Mouse (Mus musculus): Measurements from ENCODE around the gene Ttpal. TPM values are rescaled to one million over a fixed set of nuclear protein-coding genes. Genes with fewer than 3 reads are reported as not detected.
A peak's percentile ranks its signal among the peaks of the same experiment; 100 is the strongest.

The Ttpal gene
- 15.6 and 27.3 TPM in 2 replicates for total RNA-seq (2014; fragmentation: Nextera tagmentation)
- total RNA-seq (2017) = 9.0 and 10.9 TPM in 2 replicates

- peak; percentile 81 for ATAC-seq (replicated peaks; ENCODE audit: low FRiP score, low TSS enrichment, poor library complexity, severe bottlenecking)
Measured at GRCm38 (mm10) chr2:163602101-163602971, at the start of gene Ttpal. Gene Ttpal (plus strand): TSS chr2:163602314.

GRCm38 (mm10) chr2:163552518-163552929, 49.6 kb upstream of the Ttpal start:
- ATAC-seq (replicated peaks; ENCODE audit: low FRiP score, low TSS enrichment, poor library complexity, severe bottlenecking) = peak; percentile 86

GRCm38 (mm10) chr2:163554425-163554982, 47.6 kb upstream of the Ttpal start:
- ATAC-seq (replicated peaks; ENCODE audit: low FRiP score, low TSS enrichment, poor library complexity, severe bottlenecking) = no peak

GRCm38 (mm10) chr2:163554996-163555395, 47.1 kb upstream of the Ttpal start:
- ATAC-seq (replicated peaks; ENCODE audit: low FRiP score, low TSS enrichment, poor library complexity, severe bottlenecking) = no peak

GRCm38 (mm10) chr2:163555417-163555816, 46.7 kb upstream of the Ttpal start:
- no peak for ATAC-seq (replicated peaks; ENCODE audit: low FRiP score, low TSS enrichment, poor library complexity, severe bottlenecking)

GRCm38 (mm10) chr2:163558548-163558947, 43.6 kb upstream of the Ttpal start:
- no peak for ATAC-seq (replicated peaks; ENCODE audit: low FRiP score, low TSS enrichment, poor library complexity, severe bottlenecking)

GRCm38 (mm10) chr2:163559236-163559635, 42.9 kb upstream of the Ttpal start:
- ATAC-seq (replicated peaks; ENCODE audit: low FRiP score, low TSS enrichment, poor library complexity, severe bottlenecking) = no peak

- no peak for ATAC-seq (replicated peaks; ENCODE audit: low FRiP score, low TSS enrichment, poor library complexity, severe bottlenecking)
Measured at GRCm38 (mm10) chr2:163560247-163560646, 41.9 kb upstream of the Ttpal start.

- no peak for ATAC-seq (replicated peaks; ENCODE audit: low FRiP score, low TSS enrichment, poor library complexity, severe bottlenecking)
Measured at GRCm38 (mm10) chr2:163561258-163561948, 40.7 kb upstream of the Ttpal start.

- no peak for ATAC-seq (replicated peaks; ENCODE audit: low FRiP score, low TSS enrichment, poor library complexity, severe bottlenecking)
Measured at GRCm38 (mm10) chr2:163564646-163565045, 37.5 kb upstream of the Ttpal start.

GRCm38 (mm10) chr2:163574321-163574720, 27.8 kb upstream of the Ttpal start:
- ATAC-seq (replicated peaks; ENCODE audit: low FRiP score, low TSS enrichment, poor library complexity, severe bottlenecking) = no peak

GRCm38 (mm10) chr2:163575248-163575647, 26.9 kb upstream of the Ttpal start:
- no peak for ATAC-seq (replicated peaks; ENCODE audit: low FRiP score, low TSS enrichment, poor library complexity, severe bottlenecking)

GRCm38 (mm10) chr2:163577986-163578385, 24.1 kb upstream of the Ttpal start:
- no peak for ATAC-seq (replicated peaks; ENCODE audit: low FRiP score, low TSS enrichment, poor library complexity, severe bottlenecking)

GRCm38 (mm10) chr2:163580069-163580945, 21.8 kb upstream of the Ttpal start:
- ATAC-seq (replicated peaks; ENCODE audit: low FRiP score, low TSS enrichment, poor library complexity, severe bottlenecking) = peak; percentile 87

- no peak for ATAC-seq (replicated peaks; ENCODE audit: low FRiP score, low TSS enrichment, poor library complexity, severe bottlenecking)
Measured at GRCm38 (mm10) chr2:163583226-163584087, 18.7 kb upstream of the Ttpal start.

- ATAC-seq (replicated peaks; ENCODE audit: low FRiP score, low TSS enrichment, poor library complexity, severe bottlenecking) = no peak
Measured at GRCm38 (mm10) chr2:163584088-163584426, 18.1 kb upstream of the Ttpal start.

- peak; percentile 53; the same call in 1 of the 2 replicates for ATAC-seq (replicated peaks; ENCODE audit: low FRiP score, low TSS enrichment, poor library complexity, severe bottlenecking)
Measured at GRCm38 (mm10) chr2:163586384-163587261, 15.5 kb upstream of the Ttpal start.

- ATAC-seq (replicated peaks; ENCODE audit: low FRiP score, low TSS enrichment, poor library complexity, severe bottlenecking) = no peak
Measured at GRCm38 (mm10) chr2:163587506-163587905, 14.6 kb upstream of the Ttpal start.

All from megakaryocyte-erythroid progenitor cell, adult 5-6 weeks (primary cell).